Mouse (Mus musculus): ENCODE data around the gene Ppih. TPM values are rescaled to one million over a fixed set of nuclear protein-coding genes. Genes with fewer than 3 reads are reported as not detected.

Ppih gene
- 2.5 and 4.3 TPM in 2 replicates for polyA plus RNA-seq (2012; rRNA removed)

DNA sequence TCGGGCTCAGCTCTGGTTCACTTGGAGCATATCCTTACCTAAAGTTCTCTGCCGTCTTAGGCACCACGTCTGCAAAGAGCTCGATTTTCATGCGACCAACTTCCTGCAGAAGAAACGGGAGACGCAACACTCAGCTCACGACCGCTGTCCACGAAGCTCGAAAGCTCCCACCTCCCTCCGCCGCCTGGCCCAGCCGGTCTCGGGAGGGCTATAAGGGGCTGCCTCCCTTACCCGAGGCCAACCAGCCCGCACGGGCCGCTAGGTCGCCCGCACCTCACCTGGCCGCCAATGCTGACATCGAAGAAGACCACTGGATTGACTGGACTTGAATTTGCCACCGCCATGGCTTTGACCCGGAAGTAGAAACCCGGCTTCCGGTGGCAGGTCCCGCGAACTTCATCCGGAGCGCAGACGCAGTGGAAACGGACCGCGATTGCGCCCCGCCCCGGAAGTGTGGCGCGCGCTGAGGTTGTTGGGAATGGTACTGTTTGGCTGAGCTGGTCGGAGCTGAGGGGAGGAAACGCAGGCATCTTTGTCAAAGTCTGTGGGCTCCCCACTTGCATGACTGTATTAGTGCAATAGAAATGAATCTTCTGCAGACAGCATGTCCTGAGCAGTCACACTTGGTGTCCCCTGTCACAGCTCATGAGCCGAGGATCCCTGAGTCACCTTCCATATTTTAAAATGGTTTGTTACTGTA, at the start of gene Ppih:
TSS of gene Ppih (minus strand) at position 416 of the 700 bp plus-strand sequence.
- H3K27me3 ChIP-seq (ENCODE audit: control insufficient read depth, insufficient read depth, low read length): no peaks in the 10 kb centered on the region
- peak within 1 kb of the TSS; percentile 38; the same call in 1 of the 2 replicates for H3K27ac ChIP-seq (ENCODE audit: insufficient read depth, low read depth, low read length)
- under 1% methylated on average over 44 of the region's 44 CpGs for WGBS
- H3K4me3 ChIP-seq (ENCODE audit: low read depth, low read length): peak within 1 kb of the TSS; percentile 80
- peaks cover 7% of the 10 kb centered on the region; the same call in 1 of the 2 replicates for H3K4me1 ChIP-seq (ENCODE audit: control insufficient read depth, insufficient read depth, insufficient read length, low read length)
- peaks cover 16% of the 10 kb centered on the region for H3K36me3 ChIP-seq (ENCODE audit: control insufficient read depth, insufficient read depth, low read length)
- TF ChIP-seq POLR2A (IDR thresholded peaks at IDR 0.05; ENCODE audit: low read depth, low read length) (peak; percentile 69), CTCF (IDR thresholded peaks at IDR 0.05; ENCODE audit: extremely low read depth, insufficient read length, insufficient replicate concordance, low read depth, low read length) (no peak)

DNA sequence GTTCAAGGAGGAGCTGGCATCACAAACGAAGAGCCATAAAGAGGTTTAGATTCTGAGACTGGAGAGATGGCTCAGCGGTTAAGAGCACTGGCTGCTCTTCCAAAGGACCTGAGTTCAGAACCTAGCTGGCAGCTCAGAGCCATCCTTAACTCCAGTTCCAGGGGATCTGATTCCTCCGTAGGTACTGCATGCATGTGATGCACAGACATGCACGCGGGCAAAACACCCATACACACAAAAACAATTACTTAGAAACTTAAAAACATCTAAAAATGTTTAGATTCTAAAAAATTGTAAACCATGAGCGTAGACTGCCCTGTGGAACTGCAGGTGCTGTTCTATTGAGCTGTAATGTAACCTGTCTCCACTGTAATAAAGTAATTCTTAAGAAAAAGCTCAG, 49.1 kb upstream of the Ppih start:
- TF ChIP-seq POLR2A (IDR thresholded peaks at IDR 0.05; ENCODE audit: low read depth, low read length) (no peak), CTCF (IDR thresholded peaks at IDR 0.05; ENCODE audit: extremely low read depth, insufficient read length, insufficient replicate concordance, low read depth, low read length) (no peak)
- H3K4me3 ChIP-seq (ENCODE audit: low read depth, low read length): no peak overlapping the region
- 81% methylated on average over 6 of the region's 6 CpGs for WGBS
- no peaks in the 10 kb centered on the region for H3K27me3 ChIP-seq (ENCODE audit: control insufficient read depth, insufficient read depth, low read length)
- no peaks in the 10 kb centered on the region for H3K4me1 ChIP-seq (ENCODE audit: control insufficient read depth, insufficient read depth, insufficient read length, low read length)
- no peaks in the 10 kb centered on the region for H3K36me3 ChIP-seq (ENCODE audit: control insufficient read depth, insufficient read depth, low read length)
- no peak overlapping the region for H3K27ac ChIP-seq (ENCODE audit: insufficient read depth, low read depth, low read length)

DNA sequence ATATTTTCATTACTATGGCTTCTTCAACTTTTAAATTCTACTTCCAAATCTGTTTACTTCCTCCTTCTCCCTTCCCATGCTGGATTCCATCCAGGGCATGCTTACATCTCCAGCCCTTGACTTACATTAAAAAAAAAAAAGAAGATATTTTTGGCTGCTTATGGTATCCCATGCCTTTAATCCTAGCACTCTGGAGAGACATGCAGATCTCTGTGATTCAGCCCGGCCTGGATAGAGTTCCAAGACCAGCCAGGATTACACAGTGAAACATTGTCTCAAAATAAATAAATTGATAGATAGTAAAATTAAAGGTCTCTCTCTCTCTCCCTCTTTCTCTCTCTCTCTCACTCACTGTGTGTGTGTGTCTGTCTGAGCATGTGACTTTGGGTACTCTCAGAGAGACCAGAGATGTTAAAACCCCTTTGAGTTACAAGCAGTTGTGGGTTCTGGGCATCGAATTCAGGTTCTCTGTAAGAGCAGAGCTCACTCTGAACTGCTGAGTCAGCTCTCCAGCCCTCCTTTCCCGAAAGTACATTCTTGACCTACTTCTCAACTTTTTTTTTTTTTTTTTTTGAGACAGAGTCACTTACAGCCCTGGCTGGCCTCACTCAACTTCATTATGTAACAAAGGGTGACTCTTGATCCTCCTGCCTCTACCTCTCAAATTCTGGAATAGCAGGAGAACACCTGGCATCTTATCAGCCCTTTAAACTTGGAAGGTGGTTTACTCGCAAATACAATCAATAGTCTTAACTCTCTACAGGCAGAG, 46.6 kb upstream of the Ppih start:
- WGBS: 24% methylated on average over 4 of the region's 4 CpGs
- TF ChIP-seq CTCF (IDR thresholded peaks at IDR 0.05; ENCODE audit: extremely low read depth, insufficient read length, insufficient replicate concordance, low read depth, low read length) (no peak), POLR2A (IDR thresholded peaks at IDR 0.05; ENCODE audit: low read depth, low read length) (no peak)
- no peak overlapping the region for H3K27ac ChIP-seq (ENCODE audit: insufficient read depth, low read depth, low read length)
- H3K4me1 ChIP-seq (ENCODE audit: control insufficient read depth, insufficient read depth, insufficient read length, low read length): no peaks in the 10 kb centered on the region
- no peaks in the 10 kb centered on the region for H3K27me3 ChIP-seq (ENCODE audit: control insufficient read depth, insufficient read depth, low read length)
- H3K4me3 ChIP-seq (ENCODE audit: low read depth, low read length): no peak overlapping the region
- H3K36me3 ChIP-seq (ENCODE audit: control insufficient read depth, insufficient read depth, low read length): no peaks in the 10 kb centered on the region

DNA sequence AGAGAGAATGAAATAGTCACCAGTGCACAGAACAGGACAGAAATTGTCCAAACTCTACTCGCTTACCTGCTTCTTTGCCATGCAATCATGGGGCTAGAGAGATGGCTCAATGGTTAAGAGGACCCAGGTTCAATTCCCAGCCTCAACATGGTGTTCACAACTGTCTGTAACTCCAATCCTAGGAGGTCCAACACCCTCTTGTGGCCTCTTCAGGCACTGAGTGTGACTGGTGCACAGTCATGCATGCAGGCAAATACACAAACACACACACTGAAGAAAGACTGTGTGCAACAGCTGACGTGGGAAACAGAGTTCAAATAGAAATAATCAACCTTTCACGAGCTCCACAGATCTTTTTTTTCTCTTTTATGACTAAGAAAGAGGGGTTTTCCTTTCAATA, 41.9 kb upstream of the Ppih start:
- WGBS: 75% methylated on average over 3 of the region's 3 CpGs
- H3K4me3 ChIP-seq (ENCODE audit: low read depth, low read length): no peak overlapping the region
- no peaks in the 10 kb centered on the region for H3K36me3 ChIP-seq (ENCODE audit: control insufficient read depth, insufficient read depth, low read length)
- no peak overlapping the region for H3K27ac ChIP-seq (ENCODE audit: insufficient read depth, low read depth, low read length)
- TF ChIP-seq POLR2A (IDR thresholded peaks at IDR 0.05; ENCODE audit: low read depth, low read length): no peak
- TF ChIP-seq CTCF (IDR thresholded peaks at IDR 0.05; ENCODE audit: extremely low read depth, insufficient read length, insufficient replicate concordance, low read depth, low read length): no peak
- no peaks in the 10 kb centered on the region; the same call in 1 of the 2 replicates for H3K27me3 ChIP-seq (ENCODE audit: control insufficient read depth, insufficient read depth, low read length)
- H3K4me1 ChIP-seq (ENCODE audit: control insufficient read depth, insufficient read depth, insufficient read length, low read length): no peaks in the 10 kb centered on the region

GRCm38 (mm10) chr4:119359196-119359971, 39.0 kb upstream of the Ppih start:
- WGBS: 7% methylated on average over 30 of the region's 30 CpGs
- TF ChIP-seq CTCF (IDR thresholded peaks at IDR 0.05; ENCODE audit: extremely low read depth, insufficient read length, insufficient replicate concordance, low read depth, low read length) (no peak), POLR2A (IDR thresholded peaks at IDR 0.05; ENCODE audit: low read depth, low read length) (no peak)
- H3K27me3 ChIP-seq (ENCODE audit: control insufficient read depth, insufficient read depth, low read length): no peaks in the 10 kb centered on the region; the same call in 1 of the 2 replicates
- H3K27ac ChIP-seq (ENCODE audit: insufficient read depth, low read depth, low read length): no peak overlapping the region
- no peaks in the 10 kb centered on the region for H3K36me3 ChIP-seq (ENCODE audit: control insufficient read depth, insufficient read depth, low read length)
- no peaks in the 10 kb centered on the region for H3K4me1 ChIP-seq (ENCODE audit: control insufficient read depth, insufficient read depth, insufficient read length, low read length)
- peak overlapping the region; percentile 49 for H3K4me3 ChIP-seq (ENCODE audit: low read depth, low read length)

- H3K27me3 ChIP-seq (ENCODE audit: control insufficient read depth, insufficient read depth, low read length): no peaks in the 10 kb centered on the region
- TF ChIP-seq CTCF (IDR thresholded peaks at IDR 0.05; ENCODE audit: extremely low read depth, insufficient read length, insufficient replicate concordance, low read depth, low read length) (no peak), POLR2A (IDR thresholded peaks at IDR 0.05; ENCODE audit: low read depth, low read length) (no peak)
- H3K4me3 ChIP-seq (ENCODE audit: low read depth, low read length): no peak overlapping the region
- no peaks in the 10 kb centered on the region for H3K4me1 ChIP-seq (ENCODE audit: control insufficient read depth, insufficient read depth, insufficient read length, low read length)
- 90% methylated on average over 6 of the region's 6 CpGs for WGBS
- H3K27ac ChIP-seq (ENCODE audit: insufficient read depth, low read depth, low read length): no peak overlapping the region
- H3K36me3 ChIP-seq (ENCODE audit: control insufficient read depth, insufficient read depth, low read length): no peaks in the 10 kb centered on the region
These were observed 25.2 kb upstream of the Ppih start for GRCm38 (mm10) chr4:119345508-119345907.

Measured in small intestine, adult 2 months (tissue).